Mouse (Mus musculus) ES-E14 (cell line): ENCODE results near the gene Wdr70.

Experiments used
- CHD2 ChIP-seq: IDR thresholded peaks from 2 replicates; pipeline ENCODE4 v1.6.1; 2014; ENCODE audit warnings: mild to moderate bottlenecking, low read depth, low read length, inconsistent platforms
- HCFC1 ChIP-seq: IDR thresholded peaks from 2 replicates; pipeline ENCODE4 v1.6.1; 2012; ENCODE audit warnings: low read length, inconsistent platforms, borderline replicate concordance; ENCODE audit not compliant: insufficient read depth
- MAFK ChIP-seq: IDR thresholded peaks from 2 replicates; pipeline ENCODE4 v1.6.1; 2014; ENCODE audit warnings: mild to moderate bottlenecking, low read depth, low read length, inconsistent platforms; ENCODE audit not compliant: insufficient read depth
- ZC3H11A ChIP-seq: IDR thresholded peaks from 2 replicates; pipeline ENCODE4 v1.6.1; 2012; ENCODE audit warnings: low read depth, mild to moderate bottlenecking, inconsistent platforms, low read length, borderline replicate concordance
- ZNF384 ChIP-seq: IDR thresholded peaks from 2 replicates; pipeline ENCODE4 v1.6.1; 2012; ENCODE audit warnings: low read depth, low read length, inconsistent platforms

- TF ChIP-seq ZNF384 = no peak
- TF ChIP-seq CHD2 = no peak
- TF ChIP-seq MAFK = no peak
- TF ChIP-seq ZC3H11A = no peak
- TF ChIP-seq HCFC1 = no peak
These were observed 207.3 kb downstream of the Wdr70 start for GRCm38 (mm10) chr15:7891547-7892282.
